Mouse (Mus musculus) forebrain, embryonic 15.5 days (tissue): Measurements from ENCODE around the gene Dhx57. TPM values are rescaled to one million over a fixed set of nuclear protein-coding genes. Genes with fewer than 3 reads are reported as not detected.
A peak's percentile ranks its signal among the peaks of the same experiment; 100 is the strongest.

Experiments used
- ATAC-seq: fragments of 200-750 bp; cut with Nextera tagmentation; replicated peaks from 2 replicates; pipeline ENCODE4 v1.8.0; 2017; ENCODE audit warnings: mild to moderate bottlenecking, moderate TSS enrichment, moderate library complexity
- H3K27ac ChIP-seq: fragments of 300-500 bp; sonication (generic); replicated peaks from 2 replicates; pipeline ENCODE4 v1.5.1; 2015; ENCODE audit warnings: mild to moderate bottlenecking, inconsistent platforms
- H3K27me3 ChIP-seq: fragments of 300-500 bp; sonication (generic); 2 replicates; pipeline ENCODE4 v1.6.1; 2015; ENCODE audit warnings: inconsistent platforms
- H3K36me3 ChIP-seq: fragments of 300-500 bp; sonication (generic); 2 replicates; pipeline ENCODE4 v1.6.1; 2015; ENCODE audit warnings: mild to moderate bottlenecking, inconsistent platforms
- H3K4me1 ChIP-seq: fragments of 300-500 bp; sonication (generic); 2 replicates; pipeline ENCODE4 v1.6.1; 2015; ENCODE audit warnings: inconsistent platforms
- H3K4me2 ChIP-seq: fragments of 300-500 bp; sonication (generic); replicated peaks from 2 replicates; pipeline ENCODE4 v1.6.1; 2015; ENCODE audit warnings: mild to moderate bottlenecking, inconsistent platforms
- H3K4me3 ChIP-seq: fragments of 300-500 bp; sonication (generic); 2 replicates; pipeline ENCODE4 v1.5.1; 2015; ENCODE audit warnings: mild to moderate bottlenecking, inconsistent platforms
- H3K9ac ChIP-seq: fragments of 300-500 bp; sonication (generic); replicated peaks from 2 replicates; pipeline ENCODE4 v1.6.1; 2015; ENCODE audit warnings: mild to moderate bottlenecking, inconsistent platforms
- H3K9me3 ChIP-seq: fragments of 300-500 bp; sonication (generic); 2 replicates; pipeline ENCODE4 v1.6.1; 2016; ENCODE audit warnings: inconsistent platforms
- WGBS: fragments of 180-500 bp; shearing (Covaris S2); methylation state at CpG from one replicate; pipeline ENCODE4 v1.1.7; 2015; ENCODE audit warnings: mixed read lengths; 5-methylcytosine and 5-hydroxymethylcytosine counted together
- polyA plus RNA-seq: library from polyadenylated mRNA; unstranded; fragments of >200 nt; fragmentation: Nextera tagmentation; extraction: Ambion mirVana; gene quantifications from 2 replicates; pipeline ENCODE4 v1.2.1, GENCODE M21; 2015

Dhx57 gene
- 47.9 and 48.8 TPM in 2 replicates for polyA plus RNA-seq

GRCm38 (mm10) chr17:80290074-80290657 is at the start of gene Dhx57, which contains the start of gene Morn2:
Dhx57 (minus strand) TSS chr17:80290476.
Morn2 (plus strand) TSS chr17:80290203.
- Histone ChIP-seq H3K4me3 (peak within 1 kb of the TSS; percentile 80), H3K36me3 (no peaks in the 10 kb centered on the region), H3K4me2 (peak within 1 kb of the TSS; percentile 56), H3K9me3 (no peaks in the 10 kb centered on the region), H3K4me1 (peaks cover 14% of the 10 kb centered on the region), H3K9ac (peak within 1 kb of the TSS; percentile 83), H3K27me3 (no peaks in the 10 kb centered on the region), H3K27ac (peak within 1 kb of the TSS; percentile 92)
- ATAC-seq: peak; percentile 99
- under 1% methylated on average over 35 of the region's 35 CpGs for WGBS

- no peak overlapping the region for H3K4me3 ChIP-seq
- no peaks in the 10 kb centered on the region for H3K27me3 ChIP-seq
- H3K4me1 ChIP-seq: no peaks in the 10 kb centered on the region
- H3K4me2 ChIP-seq: no peak overlapping the region
- H3K36me3 ChIP-seq: no peaks in the 10 kb centered on the region
- WGBS: 76% methylated on average over 2 of the region's 2 CpGs
- H3K9ac ChIP-seq: no peak overlapping the region
- ATAC-seq: no peak
- H3K27ac ChIP-seq: no peak overlapping the region
- no peaks in the 10 kb centered on the region for H3K9me3 ChIP-seq
Observed at GRCm38 (mm10) chr17:80332386-80332785, 42.1 kb upstream of the Dhx57 start.

- Histone ChIP-seq H3K27ac (no peak overlapping the region), H3K36me3 (no peaks in the 10 kb centered on the region), H3K9ac (no peak overlapping the region), H3K27me3 (no peaks in the 10 kb centered on the region), H3K4me3 (no peak overlapping the region), H3K4me1 (no peaks in the 10 kb centered on the region), H3K4me2 (no peak overlapping the region), H3K9me3 (no peaks in the 10 kb centered on the region)
- WGBS: 71% methylated on average over 3 of the region's 3 CpGs
- ATAC-seq: no peak
Observed at GRCm38 (mm10) chr17:80326431-80326830, 36.2 kb upstream of the Dhx57 start.

- no peaks in the 10 kb centered on the region for H3K36me3 ChIP-seq
- H3K27me3 ChIP-seq: no peaks in the 10 kb centered on the region
- no peaks in the 10 kb centered on the region for H3K4me1 ChIP-seq
- H3K4me3 ChIP-seq: no peak overlapping the region
- WGBS: 94% methylated on average over 5 of the region's 5 CpGs
- H3K9ac ChIP-seq: no peak overlapping the region
- H3K4me2 ChIP-seq: no peak overlapping the region
- no peak overlapping the region for H3K27ac ChIP-seq
- no peaks in the 10 kb centered on the region for H3K9me3 ChIP-seq
- no peak for ATAC-seq
Observed at GRCm38 (mm10) chr17:80325456-80325855, 35.2 kb upstream of the Dhx57 start.

GRCm38 (mm10) chr17:80324521-80324920 is 34.2 kb upstream of the Dhx57 start:
- Histone ChIP-seq H3K9me3 (no peaks in the 10 kb centered on the region), H3K36me3 (no peaks in the 10 kb centered on the region), H3K4me2 (no peak overlapping the region), H3K4me3 (no peak overlapping the region), H3K9ac (no peak overlapping the region), H3K27ac (no peak overlapping the region), H3K27me3 (no peaks in the 10 kb centered on the region), H3K4me1 (no peaks in the 10 kb centered on the region)
- ATAC-seq: no peak
- whole genome bisulfite sequencing: 81% methylated on average over 7 of the region's 7 CpGs

GRCm38 (mm10) chr17:80323658-80324057 is 33.4 kb upstream of the Dhx57 start:
- H3K4me2 ChIP-seq: no peak overlapping the region
- no peaks in the 10 kb centered on the region for H3K9me3 ChIP-seq
- no peaks in the 10 kb centered on the region for H3K4me1 ChIP-seq
- 83% methylated on average over 8 of the region's 8 CpGs for WGBS
- no peaks in the 10 kb centered on the region for H3K36me3 ChIP-seq
- H3K27me3 ChIP-seq: no peaks in the 10 kb centered on the region
- H3K4me3 ChIP-seq: no peak overlapping the region
- H3K27ac ChIP-seq: no peak overlapping the region
- ATAC-seq: no peak
- no peak overlapping the region for H3K9ac ChIP-seq

- no peak for ATAC-seq
- H3K36me3 ChIP-seq: no peaks in the 10 kb centered on the region
- no peak overlapping the region for H3K4me3 ChIP-seq
- H3K27me3 ChIP-seq: no peaks in the 10 kb centered on the region
- H3K9me3 ChIP-seq: no peaks in the 10 kb centered on the region
- WGBS: 77% methylated on average over 4 of the region's 4 CpGs
- no peak overlapping the region for H3K27ac ChIP-seq
- no peak overlapping the region for H3K9ac ChIP-seq
- H3K4me2 ChIP-seq: no peak overlapping the region
- H3K4me1 ChIP-seq: no peaks in the 10 kb centered on the region
Observed at GRCm38 (mm10) chr17:80323015-80323414, 32.7 kb upstream of the Dhx57 start.

GRCm38 (mm10) chr17:80322228-80322627 is 32.0 kb upstream of the Dhx57 start:
- H3K9ac ChIP-seq: no peak overlapping the region
- no peaks in the 10 kb centered on the region for H3K27me3 ChIP-seq
- no peaks in the 10 kb centered on the region for H3K4me1 ChIP-seq
- no peaks in the 10 kb centered on the region for H3K9me3 ChIP-seq
- no peaks in the 10 kb centered on the region for H3K36me3 ChIP-seq
- WGBS: 90% methylated on average over 6 of the region's 6 CpGs
- H3K27ac ChIP-seq: no peak overlapping the region
- H3K4me2 ChIP-seq: no peak overlapping the region
- H3K4me3 ChIP-seq: no peak overlapping the region
- no peak for ATAC-seq

GRCm38 (mm10) chr17:80312405-80312804 is 22.1 kb upstream of the Dhx57 start:
- ATAC-seq: no peak
- 81% methylated on average over 4 of the region's 4 CpGs for WGBS

GRCm38 (mm10) chr17:80311761-80312160 is 21.5 kb upstream of the Dhx57 start:
- H3K27me3 ChIP-seq: no peaks in the 10 kb centered on the region
- ATAC-seq: no peak
- no peaks in the 10 kb centered on the region for H3K9me3 ChIP-seq
- no peak overlapping the region for H3K4me3 ChIP-seq
- H3K36me3 ChIP-seq: no peaks in the 10 kb centered on the region
- no peak overlapping the region for H3K27ac ChIP-seq
- WGBS: 24% methylated on average over 9 of the region's 9 CpGs
- H3K4me1 ChIP-seq: peaks cover 6% of the 10 kb centered on the region; the same call in 1 of the 2 replicates
- H3K9ac ChIP-seq: no peak overlapping the region
- no peak overlapping the region for H3K4me2 ChIP-seq

More at GRCm38 (mm10) chr17:80312405-80312804, 22.1 kb upstream of the Dhx57 start:
- no peaks in the 10 kb centered on the region for H3K36me3 ChIP-seq
- H3K27me3 ChIP-seq: no peaks in the 10 kb centered on the region
- H3K9ac ChIP-seq: no peak overlapping the region
- peaks cover 6% of the 10 kb centered on the region; the same call in 1 of the 2 replicates for H3K4me1 ChIP-seq
- H3K9me3 ChIP-seq: no peaks in the 10 kb centered on the region
- no peak overlapping the region for H3K4me3 ChIP-seq
- no peak overlapping the region for H3K27ac ChIP-seq
- no peak overlapping the region for H3K4me2 ChIP-seq

- H3K27me3 ChIP-seq: no peaks in the 10 kb centered on the region
- H3K4me2 ChIP-seq: no peak within 1 kb of the TSS
- H3K27ac ChIP-seq: no peak within 1 kb of the TSS
- H3K4me1 ChIP-seq: peaks cover 6% of the 10 kb centered on the region; the same call in 1 of the 2 replicates
- no peaks in the 10 kb centered on the region for H3K9me3 ChIP-seq
- no peak for ATAC-seq
- H3K4me3 ChIP-seq: no peak within 1 kb of the TSS
- H3K36me3 ChIP-seq: no peaks in the 10 kb centered on the region
- 91% methylated on average over 1 of the region's 1 CpGs for WGBS
- no peak within 1 kb of the TSS for H3K9ac ChIP-seq
Observed at GRCm38 (mm10) chr17:80307251-80307650, 17.0 kb upstream of the Dhx57 start, which contains the start of gene Arhgef33. Arhgef33 (plus strand) TSS chr17:80307407.

- no peak overlapping the region for H3K27ac ChIP-seq
- no peaks in the 10 kb centered on the region for H3K4me1 ChIP-seq
- WGBS: 85% methylated on average over 5 of the region's 5 CpGs
- no peaks in the 10 kb centered on the region for H3K9me3 ChIP-seq
- ATAC-seq: no peak
- H3K9ac ChIP-seq: no peak overlapping the region
- no peaks in the 10 kb centered on the region for H3K27me3 ChIP-seq
- H3K4me2 ChIP-seq: no peak overlapping the region
- H3K4me3 ChIP-seq: no peak overlapping the region
- H3K36me3 ChIP-seq: no peaks in the 10 kb centered on the region
Observed at GRCm38 (mm10) chr17:80298844-80299243, 8.6 kb upstream of the Dhx57 start.

- Histone ChIP-seq H3K4me2 (no peak overlapping the region), H3K36me3 (no peaks in the 10 kb centered on the region), H3K27me3 (no peaks in the 10 kb centered on the region), H3K4me3 (no peak overlapping the region), H3K4me1 (no peaks in the 10 kb centered on the region), H3K9me3 (no peaks in the 10 kb centered on the region), H3K9ac (no peak overlapping the region), H3K27ac (no peak overlapping the region)
- 94% methylated on average over 5 of the region's 5 CpGs for WGBS
- ATAC-seq: no peak
Observed at GRCm38 (mm10) chr17:80295258-80295657, 5.0 kb upstream of the Dhx57 start.
